Mouse (Mus musculus) cerebellum, postnatal 14 days (tissue): ENCODE results near the gene Borcs5.
"Not testable (repeated sequence)": the region's sequence is repeated elsewhere in the genome, so short reads cannot be mapped to it uniquely, and the experiment has no call there.

ENCODE experiments used
- DNase-seq, 2 experiments: peaks; one replicate each; pipeline ENCODE4 v3.0.0; 2021; ENCODE audit warnings: mixed read lengths in 2 of 2

Gene Borcs5

DNA sequence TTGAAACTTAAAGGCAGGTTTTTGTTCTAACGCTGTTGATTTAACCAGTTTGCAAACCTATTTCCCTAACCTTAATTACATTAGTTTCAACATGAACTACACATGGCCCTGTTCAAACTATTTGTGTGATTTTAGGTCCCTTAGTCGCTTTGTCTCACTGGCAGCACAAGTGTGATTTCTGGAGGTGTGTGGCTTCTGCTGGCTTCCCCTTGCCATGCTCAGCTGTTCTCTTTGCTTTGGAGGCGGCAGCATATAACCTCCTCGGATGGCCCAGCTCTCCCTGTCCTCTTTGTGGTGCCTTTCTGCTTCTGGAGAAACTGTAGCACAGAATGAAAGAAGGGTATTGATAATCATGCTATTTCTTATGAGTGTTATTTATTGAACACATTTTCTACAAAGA, 38.2 kb downstream of the Borcs5 start:
- DNase-seq, result no peak

DNA sequence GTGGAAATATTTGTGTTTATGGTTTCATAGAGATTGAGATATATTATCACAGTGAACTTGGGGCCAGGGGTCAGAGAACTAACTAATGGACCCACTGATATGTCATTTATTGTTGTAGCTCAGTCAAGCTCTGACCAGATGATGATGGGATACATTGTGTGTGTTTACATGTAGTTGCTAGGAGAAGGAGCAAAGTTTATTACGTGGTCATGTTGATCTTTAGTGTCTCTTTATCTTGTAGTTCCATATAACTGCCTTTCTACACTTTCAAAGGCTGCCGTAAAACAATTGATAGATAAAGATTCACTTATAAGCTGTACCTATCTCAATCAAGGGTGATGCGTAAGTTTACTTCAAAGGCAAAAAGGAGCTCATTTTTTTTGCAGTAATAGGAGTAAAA, 38.7 kb downstream of the Borcs5 start:
- DNase-seq, result no peak

DNA sequence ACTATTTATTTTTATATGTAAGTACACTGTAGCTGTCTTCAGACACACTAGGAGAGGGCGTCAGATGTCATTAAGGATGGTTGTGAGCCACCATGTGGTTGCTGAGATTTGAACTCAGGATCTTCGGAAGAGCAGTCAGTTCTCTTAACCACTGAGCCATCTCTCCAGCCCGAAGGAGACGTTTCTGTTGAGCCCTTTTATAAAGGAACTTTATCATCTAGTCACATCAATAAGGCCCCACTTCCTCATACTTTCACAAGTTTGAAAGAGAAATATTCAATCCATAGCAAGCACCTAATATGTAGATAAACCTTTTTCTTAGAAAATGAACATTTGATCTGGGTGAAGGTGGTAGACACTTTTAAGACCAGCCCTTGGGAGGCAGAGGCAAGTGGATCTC, 40.0 kb downstream of the Borcs5 start:
- DNase-seq, result not testable (repeated sequence)

DNA sequence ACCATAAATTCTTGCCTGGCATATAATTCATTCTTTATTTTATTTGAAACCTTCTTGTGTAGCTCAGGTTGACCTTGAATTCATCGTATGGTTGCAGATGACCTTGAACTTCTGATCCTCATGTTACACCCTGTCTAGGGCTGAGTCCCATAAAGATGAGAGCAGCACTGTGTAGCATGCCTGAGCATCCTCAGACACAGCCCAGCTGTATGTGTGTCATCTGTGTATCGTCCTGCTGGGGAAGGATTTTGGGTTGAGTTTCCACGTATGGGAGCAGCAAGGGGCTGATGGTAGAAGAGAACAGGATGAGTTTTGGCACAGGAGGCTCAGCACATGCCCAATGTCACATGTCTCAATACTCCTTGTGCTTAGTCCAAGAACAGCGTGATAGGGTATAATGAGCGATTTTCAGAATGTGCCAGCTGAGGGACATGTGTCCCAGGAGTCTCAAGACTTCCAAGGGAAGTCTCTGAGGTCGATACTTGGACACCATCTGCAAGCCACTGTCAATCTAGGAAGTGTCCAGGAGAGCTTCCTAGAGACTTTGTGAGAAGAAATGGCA, 45.1 kb downstream of the Borcs5 start:
- DNase-seq, result peak; percentile 25 to 47

DNA sequence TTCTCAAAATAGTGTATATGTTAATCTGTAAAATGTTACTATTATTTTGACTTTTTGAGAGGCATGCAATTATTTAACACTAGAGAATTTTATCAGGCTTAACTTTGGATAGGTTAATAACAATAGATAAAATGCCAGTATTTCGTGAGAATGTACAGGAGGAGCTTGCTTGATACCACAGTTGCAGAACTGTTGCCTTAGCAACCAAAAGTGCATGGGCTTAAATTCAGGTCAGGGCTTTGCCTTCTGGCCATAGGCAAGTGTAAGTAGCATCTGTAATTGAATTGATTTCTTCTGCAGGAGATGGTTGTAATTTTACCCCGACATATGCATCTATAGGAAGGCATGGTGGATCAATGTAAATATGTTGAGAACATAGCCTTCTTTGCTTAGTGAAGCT, 45.7 kb downstream of the Borcs5 start:
- no peak for DNase-seq

DNA sequence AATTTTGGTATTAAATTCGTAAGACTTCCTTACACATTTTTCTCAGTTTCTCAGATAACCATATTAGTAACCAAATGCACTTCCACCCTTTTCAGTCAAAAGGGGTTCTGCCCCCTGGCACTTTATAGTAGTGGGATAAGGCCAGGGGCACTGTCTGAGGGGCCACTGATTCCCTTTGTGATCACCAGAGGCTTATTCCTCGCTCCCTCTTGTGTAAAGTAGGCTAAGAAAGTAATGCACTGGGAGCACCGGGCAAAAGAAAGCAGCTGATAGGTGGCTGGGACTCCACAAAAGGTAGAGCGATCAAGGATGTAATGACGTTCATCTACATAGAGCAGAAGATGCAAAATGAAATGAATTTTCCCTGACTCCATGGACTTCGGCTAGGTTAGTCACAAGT, 46.2 kb downstream of the Borcs5 start:
- DNase-seq, result no peak

DNA sequence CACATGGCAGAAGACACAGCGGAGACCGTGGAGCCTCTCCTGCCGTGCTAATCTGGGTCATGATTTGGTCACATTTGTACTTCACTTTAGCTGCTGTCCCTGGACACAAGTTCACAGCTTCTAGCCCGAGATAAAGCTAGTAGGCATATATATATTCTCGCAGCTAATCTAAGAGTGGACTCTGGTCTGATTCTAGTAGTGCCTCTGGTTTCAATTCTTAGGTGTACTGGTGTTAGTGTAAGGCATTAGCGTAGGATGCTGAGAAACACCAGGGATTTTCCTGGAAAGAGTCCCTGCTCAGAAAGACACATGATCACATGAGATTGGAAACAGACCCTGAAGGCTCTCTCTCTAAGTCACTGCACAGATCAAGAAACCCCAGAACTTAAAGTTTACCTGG, 55.2 kb downstream of the Borcs5 start:
- no peak for DNase-seq

DNA sequence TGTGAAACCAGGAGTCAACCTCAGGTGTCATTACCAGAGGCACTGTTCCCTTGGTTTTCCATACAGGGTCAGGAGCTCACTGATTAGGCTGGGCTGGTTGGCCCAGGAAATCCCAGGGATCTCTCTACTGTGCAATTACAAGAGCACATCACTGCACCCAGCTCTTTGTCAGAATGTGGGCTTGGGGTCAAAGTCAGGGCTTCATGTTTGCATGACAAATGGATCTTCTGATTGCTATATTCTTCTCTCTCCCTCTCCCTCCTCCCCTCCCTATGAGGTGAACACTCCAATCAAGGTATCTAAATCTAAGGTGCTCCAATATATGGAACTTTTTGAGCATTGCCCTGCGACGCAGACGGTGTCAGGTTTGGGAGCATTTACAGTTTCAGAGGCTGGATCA, 55.7 kb downstream of the Borcs5 start:
- DNase-seq, result no peak

DNA sequence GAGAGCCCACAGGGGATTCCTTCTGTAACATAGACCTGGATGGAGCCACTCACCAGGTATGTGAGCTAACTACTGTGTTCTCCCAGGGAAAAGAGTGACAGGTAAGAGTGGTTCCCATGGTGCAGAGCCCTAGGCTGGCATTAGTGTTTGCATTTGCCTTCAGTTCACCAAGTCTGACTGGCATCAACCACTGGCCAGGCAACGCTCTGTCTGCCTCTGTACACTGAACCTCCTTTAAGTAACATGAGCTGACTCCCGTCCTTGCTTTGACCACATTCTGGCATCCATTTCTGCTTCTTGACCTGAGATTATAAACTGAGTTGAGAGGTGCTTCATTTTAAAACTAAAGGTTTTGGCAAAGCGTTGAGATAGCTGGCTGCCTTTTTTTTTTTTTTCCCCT, 56.3 kb downstream of the Borcs5 start:
- no peak for DNase-seq

DNA sequence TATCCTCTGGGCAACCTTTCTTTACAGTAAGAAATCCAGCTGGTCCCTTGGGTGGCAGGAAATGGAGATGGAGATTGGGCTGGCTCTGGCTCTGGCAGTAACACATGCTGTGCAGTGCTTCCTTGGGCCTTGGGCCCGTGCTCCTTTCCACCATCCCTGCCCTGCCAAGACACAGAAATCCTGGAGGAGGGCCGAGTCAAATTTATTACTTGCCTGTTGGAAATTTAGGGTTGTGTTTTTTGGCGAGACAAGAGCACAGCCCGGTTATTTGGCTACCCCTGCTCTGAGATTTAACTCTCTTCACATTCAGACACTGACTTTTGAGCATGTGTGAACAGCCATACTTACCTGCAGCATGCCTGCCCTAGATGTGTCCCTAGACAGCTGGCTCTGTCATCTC, 56.8 kb downstream of the Borcs5 start:
- peak; percentile 75 to 84 for DNase-seq

DNA sequence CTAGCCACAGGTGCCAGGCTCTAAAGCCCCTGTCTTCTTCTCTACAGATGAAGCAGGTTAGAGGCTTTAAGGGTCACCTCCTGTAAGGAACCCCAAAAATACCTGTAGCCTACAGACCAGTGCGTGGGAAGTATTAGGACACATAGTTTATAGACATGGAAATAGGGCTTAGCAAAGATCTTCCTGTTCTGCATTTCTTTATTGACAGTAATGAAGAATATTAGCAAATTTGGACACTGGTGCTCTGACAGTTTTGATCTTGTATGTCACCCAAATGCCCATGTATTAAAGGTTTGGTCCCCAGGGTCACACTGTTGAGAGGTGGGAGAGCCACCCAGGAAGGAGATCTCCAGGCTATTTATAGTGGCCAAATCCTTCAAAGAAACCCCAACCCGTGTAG, 57.2 kb downstream of the Borcs5 start:
- no peak for DNase-seq

DNA sequence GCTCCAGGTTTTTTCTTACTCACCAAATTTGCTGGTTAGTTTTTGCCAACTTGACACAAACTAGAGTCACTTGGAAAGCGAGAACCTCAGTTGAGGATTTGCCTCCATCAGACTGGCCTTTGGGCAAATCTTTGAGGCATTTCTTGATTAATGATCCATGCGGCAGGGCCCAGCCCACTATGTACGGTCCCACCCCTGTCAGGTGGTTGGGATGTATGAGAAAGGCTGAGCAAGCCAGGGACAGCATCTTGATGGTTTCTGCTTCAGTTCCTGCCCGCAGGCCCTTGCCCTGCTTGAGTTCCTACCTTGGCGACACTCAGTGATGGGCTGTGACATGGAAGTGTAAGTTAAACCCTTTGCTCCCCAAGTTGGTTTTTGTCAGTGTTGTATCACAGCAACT, 58.9 kb downstream of the Borcs5 start:
- DNase-seq, result no peak

DNA sequence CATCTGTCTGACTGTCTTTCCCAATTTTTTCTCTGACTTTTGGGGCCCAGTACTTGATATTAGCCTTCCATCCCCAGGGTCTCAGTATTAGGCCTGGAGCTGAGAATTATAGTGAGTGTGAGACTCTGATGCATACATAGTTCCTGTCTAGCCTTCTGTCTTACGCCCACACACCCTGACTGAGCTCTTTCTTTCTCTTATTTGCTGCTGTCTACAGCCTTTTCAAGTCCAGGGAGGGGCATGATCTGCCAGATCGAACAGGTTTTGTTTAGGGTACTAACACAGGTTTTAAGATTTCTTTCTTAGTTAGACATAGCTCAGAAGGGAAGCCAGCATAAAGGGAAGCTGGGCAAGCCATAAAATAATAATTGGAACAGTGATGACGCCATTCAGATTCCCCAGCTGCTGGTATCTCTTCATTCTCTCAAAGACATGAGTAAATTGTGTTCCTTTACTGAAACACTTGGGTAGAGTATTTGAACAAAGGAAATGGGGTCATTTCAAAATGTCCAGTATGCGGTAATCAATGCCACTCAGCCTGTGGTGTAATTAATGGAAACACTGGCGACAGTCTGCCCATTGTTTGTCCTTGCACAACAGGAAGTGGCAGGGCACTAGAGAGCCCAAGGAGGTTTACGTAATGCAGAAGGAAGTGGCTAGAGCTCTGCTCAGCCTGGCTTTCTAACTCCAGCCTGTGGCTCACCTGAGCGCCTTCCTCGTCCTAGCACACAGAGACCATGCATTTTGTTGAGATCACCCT, 61.3 kb downstream of the Borcs5 start:
- no peak for DNase-seq

DNA sequence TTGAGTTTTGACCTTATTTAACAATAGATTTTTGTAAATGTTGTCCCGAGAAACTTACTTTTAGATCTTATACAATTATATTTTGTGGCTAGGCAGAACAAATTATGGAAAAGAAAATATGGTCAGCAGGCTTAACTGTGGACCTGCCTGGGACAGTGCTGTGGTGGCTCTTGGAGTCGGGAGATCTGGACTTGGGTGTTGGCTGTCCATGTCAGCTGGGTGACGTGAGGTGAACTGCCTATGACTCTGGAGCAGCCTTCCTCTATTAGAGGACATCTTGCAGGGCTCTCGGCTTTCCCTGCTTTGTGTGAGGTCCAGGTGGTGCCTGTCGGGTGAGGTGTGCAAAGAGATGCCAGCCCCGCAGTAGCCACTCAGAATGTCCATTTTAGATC, 61.9 kb downstream of the Borcs5 start:
- DNase-seq, result no peak

DNA sequence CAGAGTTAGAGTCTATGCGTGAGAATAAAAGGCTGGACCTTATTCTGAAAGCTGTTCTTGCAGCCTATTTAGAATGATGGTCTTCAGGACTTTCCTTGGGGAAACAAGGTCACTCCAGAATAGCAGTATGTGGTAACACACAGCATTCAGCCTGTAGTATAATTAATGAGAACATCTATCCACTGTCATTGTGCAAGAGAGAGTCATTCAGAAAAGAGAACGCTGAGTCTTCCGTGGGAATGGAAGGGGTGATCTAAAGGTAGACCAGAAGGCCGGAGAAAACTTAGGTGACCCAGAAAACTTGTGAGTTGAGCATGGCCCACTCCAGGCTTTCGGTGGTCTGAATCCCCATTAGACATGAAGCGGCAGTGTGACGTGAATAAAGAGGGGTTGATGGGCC, 62.9 kb downstream of the Borcs5 start:
- no peak for DNase-seq

DNA sequence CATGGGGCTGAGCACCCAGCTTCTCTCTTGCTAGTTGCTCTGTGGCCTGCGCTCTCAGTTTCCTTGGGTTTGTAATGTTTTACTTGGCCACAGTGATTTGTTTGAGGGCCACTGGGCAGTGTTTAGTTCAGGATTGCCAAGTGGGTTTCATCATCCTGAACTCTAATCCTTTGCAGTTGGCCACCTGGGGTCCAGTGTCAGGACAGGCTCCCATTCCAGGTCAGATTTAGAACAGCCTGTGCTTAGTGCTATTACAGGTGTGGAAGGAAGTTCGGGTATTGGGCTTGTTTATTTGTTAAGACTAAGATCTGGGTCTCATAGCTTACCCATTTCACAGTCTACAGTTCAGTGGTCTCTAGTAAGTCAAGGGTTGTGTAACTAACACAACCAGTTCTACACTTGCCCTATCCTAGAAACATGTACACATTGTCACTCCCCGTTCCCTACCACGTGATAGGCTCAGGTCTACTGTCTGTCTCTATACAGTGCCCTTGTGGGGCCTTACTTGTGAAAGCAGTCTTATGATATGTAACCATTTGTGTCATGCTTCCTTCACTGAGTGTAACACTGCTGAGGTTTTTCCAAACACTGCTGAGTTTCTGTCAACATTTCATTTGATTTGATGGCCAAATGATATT, 63.9 kb downstream of the Borcs5 start:
- DNase-seq, result no peak

DNA sequence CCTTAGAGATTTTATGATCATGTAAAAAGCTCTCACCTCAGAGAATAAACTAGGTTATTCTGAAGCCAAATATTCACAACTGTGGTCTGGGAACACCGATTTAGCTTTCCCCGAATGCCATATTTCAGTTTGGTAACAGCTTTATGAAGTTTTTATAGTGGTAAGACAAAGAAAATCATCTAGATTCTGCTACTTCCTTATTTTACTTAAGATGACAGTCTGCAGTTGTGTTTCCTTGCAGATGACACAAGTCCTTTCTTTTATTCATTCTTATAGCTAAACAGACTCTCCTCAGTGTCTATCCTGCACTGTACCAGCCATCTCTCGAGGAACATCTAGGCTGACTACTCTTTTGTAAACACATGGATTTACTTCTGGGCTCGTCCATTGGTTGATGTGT, 67.2 kb downstream of the Borcs5 start:
- no peak for DNase-seq

DNA sequence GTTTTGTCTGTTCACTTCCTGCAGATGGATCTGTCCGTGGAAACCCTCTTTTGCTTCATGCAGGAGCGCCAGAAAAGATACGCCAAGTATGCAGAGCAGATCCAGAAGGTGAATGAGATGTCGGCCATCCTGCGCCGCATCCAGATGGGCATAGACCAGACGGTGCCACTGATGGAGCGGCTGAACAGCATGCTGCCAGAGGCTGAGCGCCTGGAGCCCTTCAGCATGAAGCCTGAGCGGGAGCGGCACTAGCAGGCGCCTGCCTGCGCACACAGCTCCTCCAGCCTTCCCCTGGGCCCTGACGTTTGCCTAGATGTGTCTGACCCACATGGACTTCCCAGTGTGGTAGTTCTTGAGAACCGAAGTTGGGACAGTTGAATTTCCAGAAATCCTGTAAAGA, 70.7 kb downstream of the Borcs5 start:
- DNase-seq, result no peak

DNA sequence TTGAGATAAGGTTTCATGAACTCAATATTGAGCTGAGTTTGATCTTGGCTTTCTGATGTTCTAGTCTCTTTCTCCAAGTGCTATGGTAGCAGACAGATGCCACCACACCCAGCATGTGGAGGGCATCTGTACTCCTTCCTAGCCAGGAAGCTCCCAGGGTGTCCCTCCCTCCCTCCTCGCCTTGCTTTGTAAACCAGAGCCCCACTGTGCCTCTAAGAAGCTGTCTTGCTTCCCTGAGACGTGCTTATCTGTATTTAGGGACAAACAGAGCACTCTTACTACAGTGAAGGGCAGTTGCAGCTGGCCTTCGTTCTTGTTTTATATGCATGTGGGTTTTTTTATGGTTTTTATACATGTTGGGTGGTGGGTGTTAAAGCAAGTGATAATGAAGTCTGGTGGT, 74.0 kb downstream of the Borcs5 start:
- no peak for DNase-seq

DNA sequence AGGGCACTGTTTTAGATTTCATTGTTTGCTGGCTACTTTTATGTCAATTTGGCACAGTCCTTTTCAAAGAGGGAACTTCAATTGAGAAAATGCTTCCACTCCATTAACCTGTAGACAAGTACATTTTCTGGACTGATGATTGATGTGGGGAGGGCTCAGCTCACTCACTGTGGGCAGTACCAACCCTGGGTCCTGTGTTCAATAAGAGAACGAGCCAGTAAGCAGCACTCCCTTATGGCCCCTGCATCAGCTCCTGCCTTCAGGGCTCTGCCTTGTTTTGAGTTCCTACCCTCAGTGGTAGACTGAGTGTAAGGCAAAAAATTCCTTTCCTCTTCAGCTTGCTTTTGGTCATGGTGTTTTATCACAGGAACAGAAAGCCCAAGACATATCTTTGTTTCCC, 74.6 kb downstream of the Borcs5 start:
- no peak for DNase-seq

DNA sequence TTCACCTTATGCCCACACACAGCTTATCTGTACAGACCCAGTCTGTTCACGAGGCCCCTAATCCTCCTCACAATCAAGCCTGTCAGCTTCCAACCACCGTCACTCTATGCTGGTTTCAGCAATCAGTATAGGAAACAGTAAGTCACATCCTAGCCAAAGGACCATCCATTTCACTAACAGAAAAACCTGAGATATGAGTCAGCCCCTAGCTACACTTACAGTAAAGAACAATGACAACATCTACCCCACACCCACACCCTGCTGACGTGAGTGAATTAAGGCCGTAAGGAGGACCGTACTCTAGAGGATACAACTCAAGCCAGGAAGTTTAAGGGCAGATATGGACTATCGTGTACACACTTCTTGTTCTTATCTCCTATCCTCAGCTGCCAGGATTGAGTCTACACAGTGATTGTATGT, 76.9 kb downstream of the Borcs5 start:
- no peak for DNase-seq

DNA sequence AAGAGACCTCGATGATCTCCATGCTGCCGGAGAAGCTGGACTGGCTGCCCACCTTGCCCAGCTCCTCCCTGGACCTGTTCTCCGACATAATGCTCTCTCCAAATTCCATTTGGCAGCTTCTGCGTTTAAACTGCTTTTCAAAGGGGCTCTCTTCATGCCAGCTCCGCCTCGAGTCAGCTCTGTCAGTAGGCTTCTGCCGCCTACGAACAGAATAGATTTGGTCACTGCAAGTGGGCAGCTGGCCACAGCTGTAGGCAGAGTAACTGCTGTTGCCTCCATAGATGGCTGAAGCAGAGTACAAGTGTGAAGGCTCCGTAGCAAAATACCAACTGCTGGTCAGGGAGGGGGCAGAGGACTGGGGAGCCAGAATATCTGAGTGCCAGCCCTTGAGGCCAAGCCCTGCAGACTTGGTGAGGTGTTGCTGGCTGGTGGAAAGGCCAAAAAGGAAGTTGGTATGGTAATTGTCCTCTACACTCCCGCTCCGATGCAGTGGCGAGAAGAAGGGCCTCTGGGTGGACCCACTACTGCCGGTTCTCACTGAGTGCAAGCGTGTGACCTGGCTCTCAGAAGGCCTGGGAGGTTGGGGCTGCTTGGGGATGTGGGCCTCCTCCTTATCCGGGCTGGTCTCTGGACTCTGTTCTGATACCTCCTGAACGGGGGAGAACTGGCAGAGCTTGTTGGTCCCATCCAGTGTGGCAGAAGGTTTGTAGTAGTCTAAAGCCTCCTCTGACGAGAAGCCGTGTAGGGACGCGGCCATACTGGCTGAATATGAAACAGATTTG, 78.8 kb downstream of the Borcs5 start:
- no peak for DNase-seq

DNA sequence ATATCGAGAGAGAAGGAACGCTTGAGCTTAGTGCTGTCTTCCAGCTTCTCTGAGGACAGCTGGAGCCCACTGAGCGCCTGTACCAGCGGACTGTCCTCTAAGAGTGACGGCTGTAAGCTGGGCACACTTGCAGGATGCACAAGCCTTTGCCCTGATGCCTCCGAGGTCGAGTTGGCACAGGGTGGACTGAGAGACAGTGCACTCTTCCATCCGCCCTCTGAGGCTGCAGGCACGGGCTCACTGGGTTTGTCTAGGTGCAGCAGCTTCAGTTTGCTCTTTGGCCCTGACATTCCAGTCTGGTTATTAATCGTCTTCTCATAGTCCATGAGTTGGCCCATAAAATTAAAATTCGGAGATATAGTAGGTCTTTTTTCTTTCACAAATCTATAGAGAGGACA, 79.4 kb downstream of the Borcs5 start:
- no peak for DNase-seq

DNA sequence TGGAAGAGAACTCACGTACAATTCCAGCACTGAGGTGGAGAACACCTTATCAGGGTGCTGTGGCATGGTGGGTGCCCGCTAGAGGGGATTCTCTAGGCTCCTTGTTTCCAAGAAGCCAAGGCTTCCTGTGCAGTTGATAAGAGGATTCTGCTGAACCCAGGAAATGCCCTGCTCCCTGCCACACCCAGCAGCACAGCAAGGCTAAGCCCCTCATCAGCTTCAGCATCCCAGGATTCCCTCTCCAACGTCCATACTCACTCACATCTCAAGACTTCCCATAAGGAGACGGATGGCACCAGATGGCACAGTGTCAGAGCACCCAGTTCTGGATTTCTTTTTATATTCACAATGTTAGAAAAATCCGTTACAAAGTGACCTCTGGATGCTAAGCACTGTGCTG, 79.8 kb downstream of the Borcs5 start:
- no peak for DNase-seq
